Mouse (Mus musculus) forebrain, embryonic 14.5 days (tissue): ENCODE results near the gene Chd1. TPM values are rescaled to one million over a fixed set of nuclear protein-coding genes. Genes with fewer than 3 reads are reported as not detected.

ENCODE experiments used
- ATAC-seq: fragments of 200-750 bp; cut with Nextera tagmentation; 2 replicates; pipeline ENCODE4 v1.8.0; 2017; ENCODE audit warnings: mild to moderate bottlenecking, moderate library complexity
- DNase-seq: peaks from one replicate; pipeline ENCODE4 v3.0.0-alpha.2; 2015; ENCODE audit warnings: low spot score
- H3K27ac ChIP-seq: fragments of 300-500 bp; sonication (generic); 2 replicates; pipeline ENCODE4 v1.5.1; 2014; ENCODE audit warnings: low read depth, mild to moderate bottlenecking, control low read depth, low read length, moderate library complexity
- H3K27me3 ChIP-seq: fragments of 300-500 bp; sonication (generic); replicated peaks from 2 replicates; pipeline ENCODE4 v1.6.1; 2014; ENCODE audit warnings: low read length, control low read depth, mixed read lengths; ENCODE audit not compliant: control insufficient read depth, insufficient read depth
- H3K36me3 ChIP-seq: fragments of 300-500 bp; sonication (generic); 2 replicates; pipeline ENCODE4 v1.6.1; 2014; ENCODE audit warnings: low read length, control low read depth; ENCODE audit not compliant: control insufficient read depth, insufficient read depth
- H3K4me1 ChIP-seq: fragments of 300-500 bp; sonication (generic); 2 replicates; pipeline ENCODE4 v1.6.1; 2014; ENCODE audit warnings: antibody characterized with exemption, low read length, control low read depth; ENCODE audit not compliant: control insufficient read depth, insufficient read depth
- H3K4me2 ChIP-seq: fragments of 300-500 bp; sonication (generic); 2 replicates; pipeline ENCODE4 v1.6.1; 2014; ENCODE audit warnings: mild to moderate bottlenecking, control low read depth, low read length
- H3K4me3 ChIP-seq: fragments of 300-500 bp; sonication (generic); 2 replicates; pipeline ENCODE4 v1.5.1; 2014; ENCODE audit warnings: low read depth, low read length, control low read depth
- H3K9ac ChIP-seq: fragments of 300-500 bp; sonication (generic); 2 replicates; pipeline ENCODE4 v1.6.1; 2014; ENCODE audit warnings: mild to moderate bottlenecking, low read length, control low read depth, moderate library complexity
- H3K9me3 ChIP-seq: fragments of 300-500 bp; sonication (generic); replicated peaks from 2 replicates; pipeline ENCODE4 v1.6.1; 2016; ENCODE audit warnings: low read length, control low read depth, mixed read lengths; ENCODE audit not compliant: control insufficient read depth
- WGBS: fragments of 180-500 bp; shearing (Covaris S2); extraction: QIAGEN DNeasy Blood & Tissue Kit; methylation state at CpG from one replicate; pipeline ENCODE4 v1.1.7; 2014; 5-methylcytosine and 5-hydroxymethylcytosine counted together
- polyA plus RNA-seq: library from polyadenylated mRNA; unstranded; fragments of >200 nt; fragmentation: Nextera tagmentation; extraction: Ambion mirVana; gene quantifications from 2 replicates; pipeline ENCODE4 v1.2.1, GENCODE M21; 2014

The Chd1 gene
- polyA plus RNA-seq, 1 experiment from 2014 or later = 17.2 TPM

DNA sequence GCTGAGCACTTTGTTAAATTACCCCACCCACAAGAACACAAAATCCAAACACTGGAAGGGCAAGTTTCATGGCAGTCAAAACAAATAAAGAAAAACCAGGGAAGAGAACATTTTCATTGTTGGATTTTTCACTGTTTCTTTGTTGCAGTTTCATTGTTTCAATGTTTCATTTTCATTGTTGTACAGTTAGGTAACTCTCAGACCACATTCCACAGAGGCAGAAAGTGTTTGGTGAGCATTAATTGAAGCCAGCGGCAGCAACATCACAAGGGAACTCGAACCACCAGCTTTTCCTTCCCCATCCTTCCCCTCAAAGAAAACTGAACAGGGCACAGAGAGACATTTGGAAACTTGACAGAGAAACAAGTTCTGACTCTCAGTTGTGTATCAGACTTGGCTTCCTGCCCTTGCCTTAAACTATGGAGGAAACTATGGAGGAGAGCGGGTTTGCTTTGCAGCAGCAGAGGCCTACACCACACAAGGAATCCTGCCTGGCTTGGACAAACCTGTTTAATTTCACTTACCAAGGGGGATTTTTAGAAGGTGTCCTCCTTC lies 109.0 kb downstream of the Chd1 start:
- no peak overlapping the region for H3K27ac ChIP-seq
- WGBS = 83% methylated on average over 3 of the region's 3 CpGs
- no peak overlapping the region for H3K4me2 ChIP-seq
- H3K4me1 ChIP-seq = peaks cover 7% of the 10 kb centered on the region
- ATAC-seq = no peak
- H3K36me3 ChIP-seq = peaks cover 31% of the 10 kb centered on the region
- H3K9me3 ChIP-seq = no peaks in the 10 kb centered on the region
- H3K9ac ChIP-seq = no peak overlapping the region
- H3K27me3 ChIP-seq = no peaks in the 10 kb centered on the region
- no peak overlapping the region for H3K4me3 ChIP-seq
- peak; percentile 40 for DNase-seq

- H3K4me2 ChIP-seq = no peak overlapping the region
- H3K27ac ChIP-seq = no peak overlapping the region
- no peak for DNase-seq
- H3K36me3 ChIP-seq = peaks cover 43% of the 10 kb centered on the region
- no peak overlapping the region for H3K4me3 ChIP-seq
- no peaks in the 10 kb centered on the region for H3K27me3 ChIP-seq
- WGBS = 86% methylated on average over 10 of the region's 10 CpGs
- no peaks in the 10 kb centered on the region for H3K9me3 ChIP-seq
- no peak overlapping the region for H3K9ac ChIP-seq
- no peak for ATAC-seq
- H3K4me1 ChIP-seq = peaks cover 5% of the 10 kb centered on the region
Measured at GRCm38 (mm10) chr17:15815312-15816018, 110.7 kb downstream of the Chd1 start.

DNA sequence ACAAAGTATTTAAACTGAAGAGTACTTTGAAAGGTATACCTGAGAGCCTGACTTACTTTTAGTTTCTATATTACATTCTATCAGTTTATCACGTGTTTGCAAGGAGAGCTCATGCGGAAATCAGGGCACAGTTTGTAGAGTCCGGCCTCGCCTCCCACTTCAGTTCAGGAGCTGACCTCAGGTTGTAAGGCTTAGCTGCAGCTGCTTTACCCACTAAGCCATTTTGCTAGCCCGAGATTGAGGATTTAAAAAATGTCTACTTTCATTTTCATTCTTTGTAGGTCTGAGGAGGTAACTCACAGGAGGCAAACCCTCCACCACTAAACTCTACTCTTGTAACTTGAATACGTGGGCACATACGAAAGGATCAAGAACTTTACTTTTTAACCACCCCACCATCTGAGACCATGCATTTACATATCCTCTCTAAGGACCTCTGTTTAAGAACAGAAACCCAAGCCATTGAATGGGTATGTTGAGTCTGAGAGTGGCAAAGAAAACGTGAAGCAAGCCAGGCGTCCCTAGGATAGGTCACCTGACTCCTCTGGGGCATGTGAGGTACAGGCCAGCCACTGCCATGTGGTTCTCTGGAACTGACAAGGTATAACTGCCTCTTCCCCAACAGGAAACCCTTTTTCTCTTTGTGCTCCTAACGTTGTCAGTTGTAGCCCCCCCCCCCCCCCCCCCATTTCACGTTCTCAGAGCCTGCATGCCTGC lies 111.8 kb downstream of the Chd1 start:
- H3K4me3 ChIP-seq = no peak overlapping the region
- H3K9me3 ChIP-seq = no peaks in the 10 kb centered on the region
- H3K4me2 ChIP-seq = no peak overlapping the region
- DNase-seq (no peak), ATAC-seq (no peak)
- no peaks in the 10 kb centered on the region for H3K27me3 ChIP-seq
- WGBS = 87% methylated on average over 11 of the region's 11 CpGs
- H3K36me3 ChIP-seq = peaks cover 48% of the 10 kb centered on the region
- no peak overlapping the region for H3K9ac ChIP-seq
- H3K27ac ChIP-seq = no peak overlapping the region
- peaks cover 6% of the 10 kb centered on the region for H3K4me1 ChIP-seq

- Histone ChIP-seq H3K4me1 (peaks cover 6% of the 10 kb centered on the region), H3K27me3 (no peaks in the 10 kb centered on the region), H3K9ac (no peak overlapping the region), H3K4me3 (no peak overlapping the region), H3K9me3 (no peaks in the 10 kb centered on the region), H3K36me3 (peaks cover 48% of the 10 kb centered on the region), H3K4me2 (no peak overlapping the region), H3K27ac (no peak overlapping the region)
- ATAC-seq = no peak
- WGBS = 92% methylated on average over 5 of the region's 5 CpGs
- no peak for DNase-seq
Measured at GRCm38 (mm10) chr17:15817096-15817450, 112.3 kb downstream of the Chd1 start.

DNA sequence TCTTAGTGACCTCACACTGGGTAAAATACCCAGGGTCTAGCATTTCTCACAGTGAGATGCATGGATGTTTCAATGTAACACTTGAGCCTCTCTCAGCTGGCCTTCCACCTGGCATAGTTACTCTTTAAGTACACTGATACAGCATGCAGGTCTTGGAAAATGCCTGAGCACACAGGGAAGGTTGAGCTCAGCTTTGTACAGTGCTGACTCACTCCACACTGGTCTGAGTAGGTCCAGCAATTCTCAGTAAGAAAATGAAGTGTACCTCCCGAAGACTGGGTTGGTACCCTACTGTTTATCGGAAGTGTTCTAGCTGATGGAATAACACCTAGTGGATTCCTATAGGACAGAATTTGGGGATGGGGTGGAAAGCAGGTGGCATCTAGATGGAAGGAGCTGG lies 112.9 kb downstream of the Chd1 start:
- Histone ChIP-seq H3K9me3 (no peaks in the 10 kb centered on the region), H3K4me1 (peaks cover 6% of the 10 kb centered on the region), H3K36me3 (peaks cover 45% of the 10 kb centered on the region), H3K27me3 (no peaks in the 10 kb centered on the region), H3K9ac (no peak overlapping the region), H3K4me3 (no peak overlapping the region), H3K27ac (no peak overlapping the region), H3K4me2 (no peak overlapping the region)
- ATAC-seq = no peak
- WGBS = 95% methylated on average over 2 of the region's 2 CpGs
- no peak for DNase-seq

GRCm38 (mm10) chr17:15818372-15818771 lies 113.6 kb downstream of the Chd1 start:
- Histone ChIP-seq H3K27ac (no peak overlapping the region), H3K4me1 (peaks cover 10% of the 10 kb centered on the region), H3K36me3 (peaks cover 44% of the 10 kb centered on the region), H3K27me3 (no peaks in the 10 kb centered on the region), H3K9me3 (no peaks in the 10 kb centered on the region), H3K4me3 (no peak overlapping the region), H3K4me2 (no peak overlapping the region), H3K9ac (no peak overlapping the region)
- DNase-seq (no peak), ATAC-seq (no peak)
- 86% methylated on average over 8 of the region's 8 CpGs for WGBS

DNA sequence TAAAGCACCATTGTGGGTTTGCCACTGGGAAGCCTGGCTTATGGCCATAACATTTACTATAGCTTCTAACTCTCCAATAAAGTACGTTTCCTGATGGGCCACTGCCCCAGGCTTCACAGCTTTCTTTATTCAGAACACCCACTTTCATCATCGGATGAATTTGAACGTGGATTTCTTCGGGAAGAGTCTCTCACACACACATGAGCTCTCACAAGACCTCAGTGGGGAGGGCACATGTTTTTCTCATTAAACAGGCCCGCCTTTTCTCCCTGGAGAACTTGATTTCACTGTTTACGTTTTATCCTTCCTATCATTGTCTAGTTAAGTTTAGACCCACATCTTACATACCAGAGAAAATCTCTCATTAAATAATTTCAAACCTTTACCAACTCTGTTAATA lies 115.4 kb downstream of the Chd1 start:
- ATAC-seq (no peak), DNase-seq (no peak)
- Histone ChIP-seq H3K4me1 (peaks cover 23% of the 10 kb centered on the region), H3K27me3 (no peaks in the 10 kb centered on the region), H3K4me3 (no peak overlapping the region), H3K9me3 (no peaks in the 10 kb centered on the region), H3K4me2 (no peak overlapping the region), H3K36me3 (peaks cover 42% of the 10 kb centered on the region), H3K9ac (no peak overlapping the region), H3K27ac (no peak overlapping the region)
- 67% methylated on average over 6 of the region's 6 CpGs for WGBS

DNA sequence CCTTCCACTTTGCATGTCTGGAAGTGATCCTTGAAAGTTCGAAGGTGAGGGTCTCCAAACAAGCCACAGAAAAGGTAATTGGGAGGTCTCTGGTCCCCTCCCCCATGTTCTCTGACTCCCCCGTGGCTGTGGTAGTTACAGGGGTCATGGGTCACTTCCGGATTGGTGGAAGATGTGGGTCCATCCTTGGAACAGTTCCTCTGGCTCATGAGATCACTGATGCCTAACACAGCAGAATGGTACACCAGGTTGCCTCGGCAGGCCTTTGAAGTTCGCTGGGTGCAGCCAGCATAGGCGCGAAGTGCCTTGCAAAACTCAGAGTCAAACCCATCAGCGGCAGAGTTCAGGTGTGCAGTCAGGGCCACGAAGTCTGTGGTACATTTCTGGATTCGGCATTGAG lies 116.0 kb downstream of the Chd1 start:
- no peak for DNase-seq
- ATAC-seq = no peak
- no peak overlapping the region for H3K4me3 ChIP-seq
- H3K4me2 ChIP-seq = no peak overlapping the region
- no peak overlapping the region for H3K9ac ChIP-seq
- peaks cover 23% of the 10 kb centered on the region for H3K4me1 ChIP-seq
- H3K9me3 ChIP-seq = no peaks in the 10 kb centered on the region
- H3K27ac ChIP-seq = no peak overlapping the region
- WGBS = 94% methylated on average over 10 of the region's 10 CpGs
- peaks cover 36% of the 10 kb centered on the region for H3K36me3 ChIP-seq
- H3K27me3 ChIP-seq = no peaks in the 10 kb centered on the region

- no peaks in the 10 kb centered on the region for H3K27me3 ChIP-seq
- no peak overlapping the region for H3K4me2 ChIP-seq
- DNase-seq = no peak
- no peak overlapping the region for H3K9ac ChIP-seq
- H3K27ac ChIP-seq = no peak overlapping the region
- peaks cover 23% of the 10 kb centered on the region for H3K4me1 ChIP-seq
- no peak overlapping the region for H3K4me3 ChIP-seq
- no peak for ATAC-seq
- peaks cover 31% of the 10 kb centered on the region for H3K36me3 ChIP-seq
- H3K9me3 ChIP-seq = no peaks in the 10 kb centered on the region
- WGBS = 93% methylated on average over 4 of the region's 4 CpGs
Measured at GRCm38 (mm10) chr17:15821706-15822105, 116.9 kb downstream of the Chd1 start.
